Mouse (Mus musculus) retina, embryonic 14.5 days (tissue): ENCODE results near the gene Tbc1d7.

Source experiments
- DNase-seq: peaks from one replicate; pipeline ENCODE4 v3.0.0-alpha.2; 2015; ENCODE audit warnings: low spot score

Gene Tbc1d7

DNA sequence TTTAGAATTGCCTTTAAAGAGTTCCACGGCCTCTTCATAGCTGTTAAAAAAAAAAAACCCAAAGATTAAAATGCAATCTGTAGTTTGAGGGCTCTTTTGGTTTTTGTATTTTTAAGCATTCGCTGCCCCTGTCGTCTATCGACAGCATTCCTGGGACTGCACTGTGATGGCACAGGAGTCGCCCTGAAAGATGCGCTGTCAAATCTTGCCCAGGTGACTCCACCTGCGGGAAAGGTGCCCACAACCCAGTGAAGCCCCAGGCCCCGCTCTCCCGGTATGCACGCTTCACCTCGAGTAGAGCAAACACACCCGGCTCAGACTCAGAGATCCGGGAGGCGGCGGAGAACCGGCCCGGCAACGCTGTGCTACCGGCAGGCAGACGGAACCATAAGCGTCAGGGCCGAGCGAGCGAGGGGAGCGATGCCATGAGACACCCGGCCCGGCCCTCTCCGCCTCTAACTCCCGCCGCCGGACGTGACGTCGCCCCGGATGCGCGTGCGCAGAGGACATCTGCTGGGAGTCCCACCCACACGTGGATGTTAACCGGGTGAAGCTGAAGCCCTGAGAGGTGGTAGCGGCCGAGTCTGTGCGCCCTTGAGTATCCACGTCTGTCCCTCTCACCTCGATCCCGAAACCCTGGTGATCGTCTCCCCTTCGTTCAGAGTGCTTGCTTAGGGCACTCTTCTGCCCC lies at the start of gene Tbc1d7:
Tbc1d7 (minus strand) TSS at position 482 of the 691 bp plus-strand sequence.
- DNase-seq: peak; percentile 98

GRCm38 (mm10) chr13:43220635-43221034 lies 49.3 kb upstream of the Tbc1d7 start:
- no peak for DNase-seq

DNA sequence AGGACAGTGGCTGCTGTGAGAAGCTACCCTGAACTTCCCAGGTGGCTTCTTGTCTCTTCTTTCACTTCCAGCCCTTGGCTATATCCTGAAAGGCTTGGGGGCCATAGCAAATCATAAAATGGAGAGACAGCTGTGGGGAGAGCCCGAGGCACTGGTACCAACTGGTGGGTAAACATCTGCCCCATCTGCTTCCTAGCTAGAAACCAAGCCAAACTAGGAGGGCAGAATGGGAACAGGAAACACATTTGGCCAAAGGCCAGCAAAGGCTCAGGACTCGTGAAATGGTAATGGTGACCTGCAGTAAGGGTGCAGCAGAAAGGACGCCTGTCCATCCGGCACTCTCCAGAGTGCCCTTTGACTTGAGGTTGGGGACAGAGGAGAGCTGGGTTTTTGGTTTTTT lies 47.5 kb upstream of the Tbc1d7 start:
- DNase-seq: no peak

GRCm38 (mm10) chr13:43218284-43218683 lies 47.0 kb upstream of the Tbc1d7 start:
- no peak for DNase-seq

DNA sequence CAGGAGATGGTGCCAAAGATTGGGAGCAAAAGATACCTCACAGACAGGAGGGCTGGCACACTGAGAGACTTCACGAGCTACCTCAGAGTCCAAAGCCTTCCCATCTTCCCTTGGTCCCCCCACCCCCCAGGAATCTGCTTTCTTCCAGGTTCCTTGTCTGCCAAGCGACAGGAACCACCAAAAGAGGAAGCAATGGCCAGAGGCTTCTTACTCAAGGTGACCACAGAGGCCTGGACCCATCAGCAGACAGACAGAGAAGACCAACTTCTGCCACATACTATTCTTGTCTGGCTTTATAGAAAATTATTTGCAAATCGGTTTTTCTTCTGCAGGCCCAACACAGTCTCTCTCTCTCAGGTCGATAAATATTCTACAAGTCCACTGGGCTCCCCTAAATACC lies 46.4 kb upstream of the Tbc1d7 start:
- DNase-seq: no peak

DNA sequence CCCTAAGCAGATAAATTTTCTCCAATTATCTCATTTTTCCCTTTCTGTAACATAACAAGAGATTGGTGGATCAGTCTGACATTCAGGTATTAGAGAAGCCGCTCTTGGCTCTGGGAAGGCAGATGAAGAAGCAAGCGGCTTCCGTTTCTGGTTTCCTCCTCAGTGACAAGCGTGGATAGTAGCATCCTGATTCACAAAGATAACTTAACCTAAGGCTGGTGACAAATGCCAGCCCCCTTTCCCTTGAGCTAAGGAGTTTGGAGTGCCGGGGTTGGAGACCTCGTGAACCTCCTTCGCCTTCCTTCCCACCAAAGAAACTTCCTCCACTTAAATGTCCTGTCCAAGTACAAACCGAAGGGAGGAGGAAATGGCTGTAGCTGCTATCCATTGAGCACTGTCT lies 45.8 kb upstream of the Tbc1d7 start:
- DNase-seq: no peak

DNA sequence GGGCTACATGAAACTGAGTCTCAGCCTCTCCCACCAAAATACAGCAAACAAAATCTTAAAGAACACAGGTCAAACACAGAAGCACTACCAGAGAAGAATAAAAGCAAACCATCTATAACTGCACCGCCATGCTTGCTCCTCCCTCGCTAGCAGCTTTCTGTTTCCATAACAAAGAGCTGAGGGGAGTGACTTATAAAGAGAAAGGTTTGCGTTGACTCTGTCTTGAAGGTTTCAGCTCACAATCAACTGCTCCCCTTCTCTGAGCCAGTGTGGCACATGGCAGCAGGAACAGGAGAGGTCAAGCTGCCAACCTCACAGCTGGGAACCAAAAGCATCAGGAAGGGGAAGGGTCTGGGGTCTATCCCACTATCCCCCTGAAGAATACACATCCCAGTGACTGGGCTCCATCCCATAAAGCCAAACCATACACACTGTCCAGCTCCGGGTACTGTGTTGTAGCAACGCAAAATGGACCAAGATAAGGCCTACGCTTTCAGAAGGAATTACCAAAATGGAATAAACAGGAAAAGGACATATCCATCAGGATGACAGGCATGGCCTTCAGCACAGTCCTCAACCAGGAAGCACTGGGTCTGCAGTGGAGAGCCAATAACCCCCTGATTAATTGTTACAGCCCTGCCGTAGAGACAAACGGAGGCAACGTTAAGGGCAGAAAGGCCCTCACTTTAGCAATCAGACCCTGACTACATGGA lies 44.8 kb upstream of the Tbc1d7 start:
- no peak for DNase-seq

DNA sequence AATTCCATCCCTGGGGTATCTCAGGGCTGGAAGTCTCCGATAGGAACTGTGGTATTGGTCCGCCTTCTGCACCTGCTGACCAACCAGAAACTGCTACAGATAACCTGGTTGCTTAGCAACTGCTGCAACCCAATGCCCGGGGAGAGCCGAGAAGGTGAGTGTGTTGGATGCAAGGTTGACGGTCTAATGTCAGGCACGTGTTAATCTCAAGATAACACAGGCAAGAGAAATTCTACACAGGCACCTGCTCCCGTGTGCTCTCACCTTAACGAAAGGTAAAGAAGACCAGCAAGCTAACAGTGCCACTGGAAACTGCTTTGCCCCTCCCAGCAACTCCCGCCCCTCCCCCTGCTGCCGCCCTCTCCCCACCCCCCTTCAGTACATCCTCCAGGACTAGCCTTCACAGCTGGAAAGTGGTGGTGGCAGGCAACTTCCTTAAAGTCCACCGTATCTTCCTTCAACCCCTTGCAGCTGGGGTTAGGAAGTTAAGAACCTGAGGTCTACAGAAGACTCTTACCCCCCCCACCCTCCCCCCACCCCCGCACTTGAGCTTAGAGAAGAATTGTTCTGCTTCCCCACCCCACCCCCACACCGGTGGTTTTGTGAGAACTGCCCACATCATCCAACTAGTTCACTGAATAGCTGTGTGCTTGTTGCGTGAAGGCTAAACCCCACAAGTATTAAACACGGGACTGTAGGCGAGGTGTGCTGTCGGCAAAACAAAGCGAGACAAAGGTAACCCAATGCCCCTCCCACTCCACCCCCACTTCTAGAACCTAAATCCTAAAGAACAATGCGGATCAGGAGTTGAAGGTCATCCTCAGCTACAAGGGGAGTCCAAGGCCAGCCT lies 44.1 kb upstream of the Tbc1d7 start:
- no peak for DNase-seq

- DNase-seq: no peak
Measured at GRCm38 (mm10) chr13:43212338-43212737, 41.0 kb upstream of the Tbc1d7 start.

GRCm38 (mm10) chr13:43210956-43211355 lies 39.7 kb upstream of the Tbc1d7 start:
- no peak for DNase-seq

DNA sequence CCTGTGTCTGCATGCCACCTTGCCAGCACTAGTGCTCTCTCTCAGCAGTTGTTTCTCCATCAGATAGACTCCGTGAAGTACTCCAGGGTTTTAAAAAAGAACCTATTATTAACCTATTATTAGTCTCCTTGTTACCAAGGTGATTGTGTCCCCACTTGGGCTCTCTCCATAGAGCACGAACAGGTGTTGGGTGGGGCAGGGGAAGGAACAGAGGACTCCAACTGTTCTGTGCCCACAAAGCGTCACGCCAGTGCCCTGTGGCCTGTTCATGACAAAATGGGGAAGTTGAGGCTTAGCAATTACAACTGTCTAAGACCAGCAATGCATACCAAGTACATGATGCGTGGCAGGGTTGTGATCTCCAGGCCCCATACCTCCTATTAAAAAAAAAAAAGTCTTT lies 38.3 kb upstream of the Tbc1d7 start:
- DNase-seq: no peak

GRCm38 (mm10) chr13:43208914-43209439 lies 37.7 kb upstream of the Tbc1d7 start:
- DNase-seq: no peak

DNA sequence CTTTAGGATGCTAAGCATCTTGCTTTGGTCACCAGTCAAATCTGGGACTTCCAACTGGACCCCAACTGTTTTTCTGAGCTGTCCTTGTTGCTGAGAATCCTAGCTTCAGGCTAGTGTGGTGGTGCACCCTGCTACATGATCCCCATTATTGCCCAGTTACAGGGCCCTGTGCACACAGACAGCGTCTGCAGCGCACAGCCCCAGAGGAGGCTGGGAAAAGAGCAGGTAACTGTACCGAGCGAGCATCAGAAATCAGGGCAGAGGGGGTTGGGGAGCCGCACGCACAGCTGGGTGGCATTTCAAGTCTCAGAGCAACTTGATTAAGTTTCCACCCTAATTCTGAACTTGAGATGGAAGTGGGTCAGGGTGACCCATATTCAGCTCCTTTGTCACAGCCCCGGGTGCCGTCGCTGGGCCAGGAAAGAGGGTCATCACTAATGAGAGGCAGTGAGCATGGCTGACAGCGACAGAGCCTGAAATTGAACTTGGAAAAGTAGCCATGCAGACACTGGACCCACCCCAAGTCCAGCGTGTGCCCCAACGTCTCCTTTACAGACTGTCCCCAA lies 34.9 kb upstream of the Tbc1d7 start:
- DNase-seq: peak; percentile 74

DNA sequence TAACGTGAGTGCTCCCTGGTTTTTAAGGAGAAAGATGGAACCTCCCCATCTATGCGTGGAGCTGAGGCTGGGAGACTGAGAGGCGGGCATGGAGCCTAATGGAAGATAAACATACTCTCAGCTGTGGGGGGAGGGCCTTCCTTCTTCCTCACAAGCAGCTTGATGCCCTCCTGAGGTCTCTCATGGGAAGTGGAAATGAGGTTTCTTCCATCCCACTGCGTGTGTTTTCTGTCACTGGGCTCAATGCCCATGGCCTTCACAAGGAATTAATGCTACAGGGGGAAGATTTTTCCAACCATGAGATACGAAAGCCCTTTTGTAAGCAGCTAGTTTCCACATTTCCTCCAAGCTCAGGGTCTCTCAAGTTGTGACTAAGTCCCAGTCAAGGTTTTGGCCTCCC lies 32.3 kb upstream of the Tbc1d7 start:
- DNase-seq: no peak

GRCm38 (mm10) chr13:43203234-43203633 lies 31.9 kb upstream of the Tbc1d7 start:
- no peak for DNase-seq

GRCm38 (mm10) chr13:43202351-43202750 lies 31.1 kb upstream of the Tbc1d7 start:
- DNase-seq: no peak

- peak; percentile 61 for DNase-seq
Measured at GRCm38 (mm10) chr13:43201033-43201432, 29.7 kb upstream of the Tbc1d7 start.

GRCm38 (mm10) chr13:43200473-43200872 lies 29.2 kb upstream of the Tbc1d7 start:
- no peak for DNase-seq

GRCm38 (mm10) chr13:43199749-43200148 lies 28.4 kb upstream of the Tbc1d7 start:
- peak; percentile 41 for DNase-seq

- no peak for DNase-seq
Measured at GRCm38 (mm10) chr13:43199282-43199681, 28.0 kb upstream of the Tbc1d7 start.

DNA sequence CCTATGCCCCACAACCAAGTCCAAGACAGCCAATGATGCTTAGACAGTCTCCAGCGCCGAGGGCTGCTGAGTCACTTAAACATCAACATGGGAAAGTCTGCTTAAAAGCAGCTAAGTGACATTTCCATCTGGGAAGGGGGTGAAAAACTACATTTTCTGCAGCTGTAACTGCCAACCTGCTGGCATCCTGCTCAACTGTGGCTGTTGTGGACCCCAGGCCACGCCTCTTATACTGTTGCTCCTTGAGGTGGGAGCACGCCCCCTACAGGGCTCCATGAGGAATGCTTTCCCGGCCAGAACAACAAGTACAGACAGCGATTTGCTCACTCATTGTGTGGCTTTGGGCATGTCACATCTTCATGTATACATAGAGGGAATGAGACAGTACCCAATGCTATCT lies 25.9 kb upstream of the Tbc1d7 start:
- DNase-seq: no peak

GRCm38 (mm10) chr13:43196000-43196399 lies 24.7 kb upstream of the Tbc1d7 start:
- DNase-seq: no peak
